Mouse (Mus musculus): ENCODE measurements at regions not wholly inside any gene's neighbourhood (a gene's known extent, or its start where the extent isn't known, plus 50 kb on each side); places are given as distances from the start of the nearest gene placed in this dataset.
A peak's percentile ranks its signal among the peaks of the same experiment; 100 is the strongest.

DNA sequence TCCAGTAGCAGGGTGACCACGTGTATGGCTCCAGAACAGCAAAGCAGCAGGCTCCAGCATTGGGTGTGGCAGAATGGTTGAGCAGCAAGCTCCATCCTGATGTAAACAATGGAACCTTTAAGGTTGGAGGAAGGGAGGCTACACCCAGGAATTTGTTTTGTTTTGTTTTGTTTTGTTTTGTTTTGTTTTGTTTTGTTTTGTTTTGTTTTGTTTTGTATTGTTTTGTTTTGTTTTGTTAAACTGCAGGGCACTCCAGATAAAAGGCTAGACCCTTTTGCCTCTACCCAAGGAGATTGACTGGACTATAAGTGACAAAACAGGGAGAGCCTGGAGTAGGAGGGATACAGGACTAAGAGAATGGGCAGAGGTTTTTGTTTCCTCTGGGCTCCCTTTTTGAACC is 647.5 kb downstream of the Kcnj3 start:
- DNase-seq (ENCODE audit: inconsistent age in 2 of 2, low spot score in 1 of 2): no peak

DNA sequence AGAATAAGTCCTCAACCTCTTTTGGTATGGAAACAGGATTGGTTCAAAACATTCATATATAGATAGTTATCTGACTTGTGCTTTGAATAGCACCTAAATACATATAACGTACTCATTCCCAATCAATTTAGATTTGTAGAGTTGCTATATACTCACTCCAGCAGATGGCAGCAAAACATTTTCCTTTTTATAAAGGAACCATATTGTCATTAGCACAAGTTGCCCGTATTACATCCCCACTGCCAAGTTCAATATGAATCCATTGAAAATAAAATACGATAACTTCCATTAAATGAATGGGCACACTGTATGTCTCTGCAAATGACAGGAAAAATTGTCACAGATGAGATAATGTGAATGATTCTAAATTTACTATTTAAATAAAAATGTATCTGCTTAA is 673.8 kb downstream of the Kcnj3 start:
- DNase-seq (ENCODE audit: inconsistent age in 2 of 2, low spot score in 1 of 2): peak in 1 of 2 experiments; percentile 20

DNA sequence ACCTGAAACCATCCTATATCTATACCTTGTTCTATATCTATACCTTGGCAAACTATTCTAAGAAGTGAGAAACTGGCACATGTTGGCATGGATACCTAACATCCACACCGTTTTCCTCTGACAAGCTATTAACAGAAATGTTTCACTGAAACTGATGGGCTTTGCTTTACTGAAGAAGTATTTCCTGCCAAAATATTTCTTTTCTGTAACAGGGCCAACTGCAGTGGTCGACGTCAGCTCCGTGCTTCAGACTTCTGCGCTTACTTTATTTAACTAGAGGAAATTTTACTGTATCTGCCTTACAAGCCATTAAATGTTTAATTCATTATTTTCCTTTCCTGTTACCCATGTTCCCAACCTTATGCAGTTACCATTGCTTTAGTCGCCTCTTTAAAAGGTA is 674.2 kb downstream of the Kcnj3 start:
- DNase-seq (ENCODE audit: inconsistent age in 2 of 2, low spot score in 1 of 2): no peak

DNA sequence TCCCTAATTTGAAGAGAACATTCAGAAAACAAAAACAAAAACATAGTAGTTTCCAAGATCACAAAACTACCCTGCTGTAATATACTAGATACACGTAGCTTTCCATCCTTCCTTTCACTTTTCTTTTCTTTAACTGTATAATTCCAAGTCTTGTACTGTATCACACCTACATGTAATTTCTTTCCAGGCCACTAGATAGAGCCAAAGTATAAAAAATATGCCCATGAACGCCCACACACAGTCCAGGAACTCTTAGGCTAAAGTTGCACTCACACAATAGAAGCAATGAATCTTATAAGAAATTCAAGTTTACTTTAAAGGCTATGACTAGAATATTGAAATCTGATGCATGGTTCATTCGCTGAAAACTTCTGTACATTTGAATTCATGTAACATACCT is 678.7 kb downstream of the Kcnj3 start:
- peak in 1 of 2 experiments; percentile 66 for DNase-seq (ENCODE audit: inconsistent age in 2 of 2, low spot score in 1 of 2)

DNA sequence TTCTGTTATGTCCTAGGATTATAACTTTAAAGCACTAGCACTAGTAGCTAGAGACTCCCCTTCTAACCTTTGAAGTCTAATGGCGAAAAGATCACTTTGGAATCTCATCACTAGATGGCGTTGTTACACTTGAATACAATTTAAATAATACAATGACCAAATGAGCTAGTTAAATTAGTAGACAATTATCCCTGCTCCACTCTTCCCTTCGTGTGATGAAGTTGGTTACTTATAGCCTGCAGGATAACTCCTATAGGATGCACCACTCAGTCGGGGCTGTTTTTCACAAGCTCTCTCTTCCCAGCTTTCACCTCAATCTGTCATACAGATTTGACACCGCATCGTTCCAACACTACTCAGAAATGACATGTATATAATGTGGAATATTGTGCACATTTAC is 683.6 kb downstream of the Kcnj3 start:
- peak in 1 of 2 experiments; percentile 58 for DNase-seq (ENCODE audit: inconsistent age in 2 of 2, low spot score in 1 of 2)

DNA sequence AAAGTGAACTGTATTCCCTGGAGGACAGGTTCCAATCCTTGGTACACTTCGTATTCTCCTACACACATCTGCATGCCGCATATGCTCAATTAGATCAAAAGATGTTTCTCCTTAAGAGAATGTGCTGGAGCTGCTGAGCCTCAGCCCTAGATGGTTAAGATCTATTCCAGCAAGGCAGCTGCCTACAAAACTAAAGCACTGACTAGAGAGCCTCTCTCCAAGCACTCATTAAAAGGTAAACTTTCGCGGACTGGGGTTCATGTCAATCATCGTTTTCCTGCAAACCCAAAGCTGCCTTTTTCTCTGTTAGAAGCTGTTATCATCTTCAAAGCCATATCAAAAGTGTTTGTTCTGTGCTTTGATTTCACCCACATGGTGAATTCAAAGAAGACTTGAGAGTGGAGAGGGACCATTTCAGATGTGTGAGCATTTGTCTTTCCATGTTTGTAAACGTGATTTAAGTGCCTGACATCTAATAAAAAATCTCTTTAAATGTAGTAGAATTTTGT is 711.4 kb downstream of the Kcnj3 start:
- no peak for DNase-seq (ENCODE audit: inconsistent age in 2 of 2, low spot score in 1 of 2)

DNA sequence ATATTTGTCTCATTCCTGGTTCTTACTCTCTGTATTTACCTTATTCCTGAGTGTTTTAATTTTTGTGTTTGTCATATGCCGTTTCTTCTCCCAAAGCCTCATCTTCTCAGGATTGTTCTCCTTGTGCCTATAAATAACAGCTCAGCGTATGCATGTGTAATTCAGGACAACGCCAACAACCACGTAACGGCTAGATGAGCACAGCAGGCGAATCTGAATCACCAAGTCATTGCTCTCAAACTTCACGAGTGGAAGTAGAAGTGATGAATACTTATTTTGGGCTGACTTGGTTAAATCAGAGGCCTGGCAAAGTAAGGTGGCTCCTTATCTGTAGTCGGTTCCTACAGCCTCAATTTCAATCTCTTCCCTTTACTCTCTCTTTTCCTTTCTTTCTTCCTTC is 760.7 kb downstream of the Kcnj3 start:
- DNase-seq (ENCODE audit: inconsistent age in 2 of 2, low spot score in 1 of 2): no peak

DNA sequence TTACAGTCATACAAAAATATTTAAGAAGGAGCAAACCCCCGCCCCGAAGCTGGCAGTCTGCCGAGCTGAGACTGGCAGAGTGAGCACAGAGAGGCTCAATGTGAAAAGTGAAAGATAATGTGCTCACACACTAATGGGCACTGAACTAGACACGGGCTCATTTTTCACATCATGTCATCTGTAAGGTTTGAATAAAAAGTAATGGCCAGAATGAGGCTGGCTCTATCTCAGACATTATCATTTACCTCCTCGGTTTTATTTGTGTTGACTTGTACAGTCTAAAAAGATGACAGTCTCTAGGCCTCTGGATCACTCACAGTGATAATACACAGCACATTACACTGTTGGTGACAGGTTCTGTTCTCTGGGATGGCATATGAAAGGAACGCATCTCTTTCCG is 791.7 kb downstream of the Kcnj3 start:
- DNase-seq (ENCODE audit: inconsistent age in 2 of 2, low spot score in 1 of 2): no peak

DNA sequence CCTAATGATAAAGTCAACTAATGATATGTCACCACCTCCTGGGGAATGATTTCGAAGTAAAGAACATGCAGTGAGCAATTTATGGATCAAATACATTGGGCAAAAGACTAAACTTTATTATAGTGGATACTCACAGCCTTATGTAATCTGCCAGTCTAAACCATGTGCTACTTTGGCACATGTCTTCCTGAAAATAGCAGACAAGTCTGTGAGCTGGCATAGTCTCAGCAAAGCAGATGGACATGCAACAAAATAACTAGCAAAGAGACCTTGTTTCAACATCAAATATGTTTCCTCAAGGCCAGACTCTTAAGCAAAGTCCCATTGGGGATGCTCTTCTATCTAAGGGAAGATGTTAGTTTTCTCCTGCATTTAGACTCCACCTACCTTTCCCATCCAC is 797.3 kb downstream of the Kcnj3 start:
- no peak for DNase-seq (ENCODE audit: inconsistent age in 2 of 2, low spot score in 1 of 2)

DNA sequence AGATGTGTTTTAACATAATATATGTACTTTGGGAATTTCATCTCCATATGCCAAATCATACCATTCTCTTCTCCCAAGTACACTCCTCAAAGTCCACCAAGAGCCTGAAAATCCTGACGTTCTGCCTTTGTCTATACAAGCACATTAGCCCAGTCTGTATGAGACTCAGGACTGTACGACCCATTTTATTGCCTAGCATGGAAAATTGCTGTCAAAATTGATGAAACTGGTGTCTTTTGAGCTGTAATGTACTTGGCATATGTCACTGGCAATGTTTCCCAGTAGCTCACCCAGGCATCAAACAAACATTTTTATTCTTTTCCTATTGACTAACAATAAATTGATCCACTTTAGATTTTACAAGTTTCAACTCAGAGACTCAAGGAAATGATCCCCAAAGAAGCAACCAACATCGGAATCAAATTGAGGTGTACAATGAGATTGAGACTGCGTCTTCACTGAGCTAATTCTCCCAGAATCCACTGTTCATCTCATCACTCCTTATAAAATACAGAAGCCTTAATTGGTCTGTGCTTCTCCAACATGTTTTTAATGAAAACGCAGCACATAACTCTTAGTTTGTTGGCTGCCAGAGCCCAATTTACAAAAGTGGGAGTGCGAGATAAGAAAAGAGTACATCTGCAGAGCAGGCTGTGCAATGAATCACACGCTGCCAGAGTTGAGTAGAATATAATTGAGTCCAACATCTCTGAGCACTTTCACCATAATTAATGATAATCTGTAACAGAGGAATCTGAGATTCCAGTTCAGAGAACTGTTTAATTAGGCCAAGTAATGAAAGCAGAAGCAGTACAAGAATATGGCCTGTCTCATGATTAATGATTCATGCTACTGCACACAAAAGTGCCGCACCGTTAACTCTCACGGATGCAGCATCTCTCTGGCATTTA is 821.5 kb downstream of the Kcnj3 start:
- DNase-seq (ENCODE audit: inconsistent age in 2 of 2, low spot score in 1 of 2): no peak

DNA sequence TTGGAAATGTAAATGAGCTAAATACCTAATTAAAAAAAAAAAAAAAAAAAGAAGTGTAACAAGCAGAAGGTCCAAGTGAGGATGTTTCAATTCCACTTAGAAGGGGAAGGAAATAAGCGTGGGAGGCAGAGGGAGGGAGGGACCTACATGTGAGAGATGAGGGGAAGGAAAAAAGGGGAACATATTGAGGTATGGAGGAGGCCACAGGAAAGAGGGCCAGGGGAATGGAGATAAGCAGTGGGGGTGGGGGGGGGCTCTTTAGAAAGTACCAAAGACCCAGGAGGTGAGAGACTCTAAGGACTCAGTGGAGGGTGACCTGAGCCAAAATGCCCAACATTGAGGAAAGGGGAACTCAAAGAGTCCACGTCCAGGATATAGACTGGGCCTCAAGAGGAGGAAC is 818.9 kb downstream of the Nr4a2 start:
- peak in 1 of 2 experiments; percentile 9 for DNase-seq (ENCODE audit: inconsistent age in 2 of 2, low spot score in 1 of 2)

DNA sequence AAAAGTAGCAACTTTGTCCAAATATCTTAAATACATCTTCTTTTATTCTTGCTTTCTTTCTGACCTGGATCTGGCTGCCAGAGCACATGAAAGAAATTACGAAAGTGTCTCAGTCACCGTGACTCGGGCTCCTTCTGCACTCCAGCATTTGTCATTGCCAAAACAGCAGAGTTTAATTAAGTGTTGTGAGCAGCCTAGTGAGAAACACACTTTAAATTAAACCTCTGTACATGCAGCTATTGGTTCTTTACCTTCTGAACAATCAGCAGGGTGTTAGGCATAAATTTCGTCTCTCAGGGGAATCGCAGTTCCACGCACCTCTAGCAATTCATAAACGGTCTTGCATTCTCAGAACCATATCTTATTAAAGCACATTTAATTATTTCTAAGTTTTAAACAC is 802.1 kb downstream of the Nr4a2 start:
- no peak for DNase-seq (ENCODE audit: inconsistent age in 2 of 2, low spot score in 1 of 2)

DNA sequence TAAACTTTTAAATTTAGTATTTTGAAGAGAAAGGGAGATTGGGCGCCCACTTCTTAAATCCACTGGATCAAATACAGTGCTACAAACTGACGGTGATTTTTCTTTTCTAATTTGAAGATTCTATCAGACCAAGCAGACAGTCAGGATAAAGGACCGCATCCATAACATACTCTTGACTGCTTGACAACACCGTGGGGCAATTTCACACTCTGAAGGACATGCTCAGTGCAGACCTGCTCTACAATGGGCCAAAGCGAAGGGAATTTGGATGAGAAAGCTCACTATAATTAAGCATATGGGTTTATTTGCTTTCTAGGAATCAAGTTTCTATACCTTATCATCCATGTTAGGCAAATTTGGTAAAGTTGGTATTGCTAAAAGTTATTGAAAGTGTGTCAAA is 801.3 kb downstream of the Nr4a2 start:
- DNase-seq (ENCODE audit: inconsistent age in 2 of 2, low spot score in 1 of 2): no peak

DNA sequence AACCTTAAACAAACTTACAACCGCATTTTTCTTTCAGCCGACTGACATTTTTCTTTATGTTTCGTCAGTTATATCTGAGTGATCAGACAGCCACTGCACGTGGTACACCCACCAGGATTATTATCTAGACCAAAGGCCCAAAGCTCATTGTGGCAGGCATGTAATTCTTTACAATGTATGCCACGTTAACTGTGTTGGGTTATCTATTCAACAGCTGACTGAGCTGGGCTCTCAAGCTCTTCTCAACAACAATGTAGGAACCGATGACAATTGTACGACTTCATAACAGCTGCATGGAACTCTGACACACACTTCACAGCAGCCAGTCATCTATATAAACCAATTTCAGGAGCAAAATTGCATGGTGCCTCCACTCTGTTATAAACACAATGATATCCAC is 787.8 kb downstream of the Nr4a2 start:
- no peak for DNase-seq (ENCODE audit: inconsistent age in 2 of 2, low spot score in 1 of 2)

DNA sequence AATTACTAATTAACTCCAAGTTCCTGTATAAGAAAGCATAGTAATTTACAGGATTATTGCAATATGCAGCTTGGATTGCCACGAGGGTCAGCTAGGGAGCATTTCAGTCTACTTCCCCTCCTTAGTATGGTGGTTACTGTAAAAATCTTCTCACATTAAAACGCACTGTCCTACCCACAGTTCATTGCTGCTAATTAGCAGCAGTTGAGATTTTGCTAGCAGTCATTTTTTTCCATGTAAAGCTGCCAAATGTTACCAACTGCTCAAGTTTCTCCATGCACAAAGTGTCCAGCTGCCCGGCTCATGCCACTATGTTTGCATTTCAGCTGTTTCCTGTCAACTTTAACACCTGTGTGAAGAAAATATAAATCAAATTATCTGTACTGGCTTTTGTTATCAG is 759.7 kb downstream of the Nr4a2 start:
- no peak for DNase-seq (ENCODE audit: inconsistent age in 2 of 2, low spot score in 1 of 2)
